Mouse (Mus musculus) R1 (cell line): Measurements from ENCODE around the gene Cyp2c65.

Experiments used
- DNase-seq: peaks from one replicate; pipeline ENCODE4 v3.0.0-alpha.2; 2018; ENCODE audit warnings: low read depth, low spot score

Cyp2c65 gene

DNA sequence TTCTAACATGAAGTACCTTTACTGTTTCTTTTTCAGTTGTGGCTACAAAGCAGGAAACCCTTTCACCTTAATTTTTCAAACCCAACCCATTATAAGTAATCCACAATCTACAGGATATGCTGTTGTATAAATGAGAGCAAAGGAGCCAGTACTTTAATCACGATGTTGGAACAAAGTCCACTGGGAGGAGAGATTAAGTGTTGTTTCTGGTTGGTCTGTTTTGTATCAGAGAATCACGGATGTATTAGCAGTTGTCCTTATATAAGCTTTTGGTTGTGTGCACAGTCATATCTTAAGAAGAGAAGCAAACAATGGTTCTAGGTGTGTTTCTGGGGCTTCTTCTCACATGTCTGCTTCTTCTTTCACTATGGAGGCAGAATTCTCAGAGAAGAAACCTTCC, at the start of gene Cyp2c65:
Gene Cyp2c65 (plus strand): TSS at position 297 of the 400 bp plus-strand sequence.
- no peak for DNase-seq

DNA sequence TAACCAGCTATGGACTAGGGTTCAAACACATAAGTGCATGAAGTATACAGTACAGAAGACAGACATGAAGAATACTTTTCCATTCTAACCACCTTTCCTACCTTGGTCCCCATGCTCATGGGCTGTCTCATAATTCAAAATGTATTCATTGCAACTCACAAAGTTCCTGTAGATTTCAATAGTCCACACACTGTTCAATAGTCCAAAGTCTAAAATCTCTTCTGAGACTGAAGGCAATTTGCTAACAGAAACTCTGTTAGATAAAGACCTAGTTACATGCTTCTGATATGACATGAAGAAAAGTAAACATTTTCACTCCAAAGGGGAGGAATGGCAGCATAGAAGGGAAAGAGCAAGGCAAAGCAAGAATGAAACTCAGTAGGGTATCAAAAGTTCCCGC, 2.9 kb upstream of the Cyp2c65 start:
- DNase-seq = no peak

DNA sequence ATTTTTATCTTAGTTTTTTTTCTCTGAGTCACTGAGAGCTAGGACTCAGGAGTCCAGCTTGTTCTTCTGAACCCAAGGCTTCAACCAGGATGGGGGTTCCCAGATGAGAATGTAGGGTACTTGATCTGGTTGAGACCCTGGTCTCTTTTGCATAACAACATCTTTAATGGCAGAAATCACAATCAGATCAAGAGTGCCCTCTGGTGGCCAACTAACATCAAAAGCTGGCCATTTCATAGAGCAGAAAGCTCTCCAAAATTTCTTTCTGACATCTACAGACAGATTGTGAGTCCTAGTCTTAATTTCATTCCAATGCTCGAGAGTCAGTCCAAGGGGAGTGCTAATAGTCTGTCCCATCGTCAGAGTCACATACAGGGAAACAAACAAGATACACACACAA, 38.0 kb downstream of the Cyp2c65 start:
- peak; percentile 19 for DNase-seq

DNA sequence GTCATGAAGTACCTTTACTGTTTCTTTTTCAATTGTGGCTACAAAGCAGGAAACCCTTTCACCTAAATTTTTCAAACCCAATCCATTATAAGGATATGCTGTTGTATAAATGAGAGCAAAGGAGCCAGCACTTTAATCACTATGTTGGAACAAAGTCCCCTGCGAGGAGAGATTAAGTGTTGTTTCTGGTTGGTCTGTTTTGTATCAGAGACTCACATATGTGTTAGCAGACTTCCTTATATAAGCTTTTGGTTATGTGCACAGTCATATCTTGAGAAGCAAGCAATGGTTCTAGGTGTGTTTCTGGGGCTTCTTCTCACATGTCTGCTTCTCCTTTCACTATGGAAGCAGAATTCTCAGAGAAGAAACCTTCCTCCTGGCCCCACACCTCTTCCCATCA, 52.8 kb downstream of the Cyp2c65 start, which contains the start of gene Cyp2c66:
Gene Cyp2c66 (plus strand): TSS at position 255 of the 400 bp plus-strand sequence.
- no peak for DNase-seq
